Mouse (Mus musculus) liver, embryonic 13.5 days (tissue): ENCODE results near the gene Exosc5. TPM values are rescaled to one million over a fixed set of nuclear protein-coding genes. Genes with fewer than 3 reads are reported as not detected.

Experiments used
- ATAC-seq: fragments of 200-750 bp; cut with Nextera tagmentation; 2 replicates; pipeline ENCODE4 v1.8.0; 2017; ENCODE audit warnings: low read depth, mild to moderate bottlenecking, moderate number of reproducible peaks, moderate library complexity
- DNase-seq: peaks from one replicate; pipeline ENCODE4 v3.0.0; 2022
- H3K27ac ChIP-seq: fragments of 300-500 bp; sonication (generic); 2 replicates; pipeline ENCODE4 v1.5.1; 2015; ENCODE audit warnings: moderate library complexity, mild to moderate bottlenecking, inconsistent platforms
- H3K27me3 ChIP-seq: fragments of 300-500 bp; sonication (generic); 2 replicates; pipeline ENCODE4 v1.6.1; 2015; ENCODE audit warnings: mild to moderate bottlenecking, inconsistent platforms
- H3K36me3 ChIP-seq: fragments of 300-500 bp; sonication (generic); 2 replicates; pipeline ENCODE4 v1.6.1; 2015; ENCODE audit warnings: mild to moderate bottlenecking, inconsistent platforms
- H3K4me1 ChIP-seq: fragments of 300-500 bp; sonication (generic); replicated peaks from 2 replicates; pipeline ENCODE4 v1.6.1; 2015; ENCODE audit warnings: inconsistent platforms
- H3K4me2 ChIP-seq: fragments of 300-500 bp; sonication (generic); 2 replicates; pipeline ENCODE4 v1.6.1; 2015; ENCODE audit warnings: inconsistent platforms, mild to moderate bottlenecking, moderate library complexity
- H3K4me3 ChIP-seq: fragments of 300-500 bp; sonication (generic); replicated peaks from 2 replicates; pipeline ENCODE4 v1.5.1; 2015; ENCODE audit warnings: mild to moderate bottlenecking, inconsistent platforms
- H3K9ac ChIP-seq: fragments of 300-500 bp; sonication (generic); 2 replicates; pipeline ENCODE4 v1.6.1; 2015; ENCODE audit warnings: mild to moderate bottlenecking, inconsistent platforms
- H3K9me3 ChIP-seq: fragments of 300-500 bp; sonication (generic); replicated peaks from 2 replicates; pipeline ENCODE4 v1.6.1; 2016; ENCODE audit warnings: inconsistent platforms
- WGBS: fragments of 180-500 bp; shearing (Covaris S2); methylation state at CpG from one replicate; pipeline ENCODE4 v1.1.7; 2015; ENCODE audit not compliant: insufficient replicate concordance; 5-methylcytosine and 5-hydroxymethylcytosine counted together
- polyA plus RNA-seq: library from polyadenylated mRNA; unstranded; fragments of >200 nt; fragmentation: Nextera tagmentation; extraction: Ambion mirVana; gene quantifications from 2 replicates; pipeline ENCODE4 v1.2.1, GENCODE M21; 2015

Exosc5 gene
- polyA plus RNA-seq, 1 experiment from 2014 or later, result 68.8 TPM

GRCm38 (mm10) chr7:25680514-25681258, 21.7 kb downstream of the Exosc5 start, which contains the start of gene B9d2:
Gene B9d2, plus strand, starts transcription at chr7:25680780.
- Histone ChIP-seq H3K9ac (peak within 1 kb of the TSS; percentile 72), H3K9me3 (no peaks in the 10 kb centered on the region), H3K27me3 (peaks cover 13% of the 10 kb centered on the region), H3K4me1 (peaks cover 63% of the 10 kb centered on the region), H3K27ac (peak within 1 kb of the TSS; percentile 92), H3K4me2 (peak within 1 kb of the TSS; percentile 79), H3K36me3 (0 out of 2 replicates have a peak, but pooled peaks cover 8% of the 10 kb centered on the region), H3K4me3 (peak within 1 kb of the TSS; percentile 68)
- peak; percentile 97 for DNase-seq
- under 1% methylated on average over 46 of the region's 46 CpGs for WGBS
- ATAC-seq, result peak; percentile 96

DNA sequence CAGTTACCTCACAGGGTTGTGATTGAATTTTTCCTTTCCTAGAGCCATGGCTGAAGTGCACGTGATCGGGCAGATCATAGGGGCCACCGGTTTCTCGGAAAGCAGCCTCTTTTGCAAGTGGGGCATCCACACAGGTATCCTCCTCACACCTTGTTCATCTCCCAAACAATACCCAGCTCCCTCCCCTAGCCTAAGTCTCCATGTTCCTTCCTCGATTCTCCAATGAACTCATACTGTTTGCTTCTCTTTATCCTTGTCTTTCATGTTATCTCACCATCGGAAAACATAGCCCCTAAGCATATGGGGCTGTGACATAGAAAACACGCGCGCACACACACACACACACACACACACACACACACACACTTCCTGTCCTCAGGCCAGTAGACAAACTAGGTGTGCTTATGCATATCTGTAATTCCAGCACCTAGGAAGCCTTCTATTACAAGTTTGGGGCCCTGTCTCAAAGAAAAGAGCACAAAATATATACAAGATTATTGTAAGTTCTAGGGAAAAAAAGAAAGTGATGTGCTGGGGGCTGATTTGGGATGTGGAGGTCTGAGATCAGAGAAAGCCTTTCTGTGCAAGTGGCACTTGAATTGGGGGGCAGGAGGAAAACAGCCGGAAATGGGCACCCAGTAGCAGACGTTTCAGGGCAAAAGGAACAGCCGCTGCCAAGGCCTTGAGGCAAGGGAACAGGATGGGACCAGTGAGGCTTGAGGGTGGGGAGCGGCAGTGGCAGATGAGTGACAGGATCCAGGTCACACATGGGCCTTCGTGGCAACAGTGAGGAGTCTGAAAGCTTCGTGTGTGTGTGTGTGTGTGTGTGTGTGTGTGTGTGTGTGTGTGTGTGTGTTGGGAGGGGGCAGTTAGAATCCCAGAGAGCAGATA, 22.6 kb downstream of the Exosc5 start:
- H3K36me3 ChIP-seq, result peaks cover 8% of the 10 kb centered on the region; the same call in 1 of the 2 replicates
- DNase-seq (no peak), ATAC-seq (no peak)
- H3K9ac ChIP-seq, result peak overlapping the region; percentile 72
- H3K9me3 ChIP-seq, result no peaks in the 10 kb centered on the region
- peaks cover 5% of the 10 kb centered on the region for H3K27me3 ChIP-seq
- 16% methylated on average over 15 of the region's 15 CpGs for WGBS
- peak overlapping the region; percentile 92 for H3K27ac ChIP-seq
- H3K4me1 ChIP-seq, result peaks cover 72% of the 10 kb centered on the region
- peak overlapping the region; percentile 79 for H3K4me2 ChIP-seq
- H3K4me3 ChIP-seq, result peak overlapping the region; percentile 68

- Histone ChIP-seq H3K27ac (peak overlapping the region; percentile 92), H3K4me3 (0 out of 2 replicates have a peak overlapping the region, but pooled peaks have one; percentile 0), H3K9ac (peak overlapping the region; percentile 72), H3K4me2 (peak overlapping the region; percentile 79), H3K36me3 (peaks cover 8% of the 10 kb centered on the region; the same call in 1 of the 2 replicates), H3K9me3 (no peaks in the 10 kb centered on the region), H3K27me3 (no peaks in the 10 kb centered on the region), H3K4me1 (peaks cover 88% of the 10 kb centered on the region)
- 9% methylated on average over 7 of the region's 7 CpGs for whole genome bisulfite sequencing
- ATAC-seq, result peak; percentile 6
- DNase-seq, result peak; percentile 60
These were observed 24.7 kb downstream of the Exosc5 start for GRCm38 (mm10) chr7:25683474-25684180.

GRCm38 (mm10) chr7:25684659-25685058, 25.7 kb downstream of the Exosc5 start:
- WGBS, result 77% methylated on average over 6 of the region's 6 CpGs
- no peaks in the 10 kb centered on the region for H3K27me3 ChIP-seq
- peaks cover 90% of the 10 kb centered on the region for H3K4me1 ChIP-seq
- H3K9ac ChIP-seq, result 0 out of 2 replicates have a peak overlapping the region, but pooled peaks have one; percentile 22
- DNase-seq, result no peak
- no peak overlapping the region for H3K4me3 ChIP-seq
- no peak for ATAC-seq
- H3K36me3 ChIP-seq, result peaks cover 8% of the 10 kb centered on the region; the same call in 1 of the 2 replicates
- H3K27ac ChIP-seq, result peak overlapping the region; percentile 92
- no peaks in the 10 kb centered on the region for H3K9me3 ChIP-seq
- no peak overlapping the region for H3K4me2 ChIP-seq

- Histone ChIP-seq H3K36me3 (peaks cover 8% of the 10 kb centered on the region; the same call in 1 of the 2 replicates), H3K4me2 (peak overlapping the region; percentile 99), H3K9me3 (no peaks in the 10 kb centered on the region), H3K27ac (peak overlapping the region; percentile 92), H3K4me3 (peak overlapping the region; percentile 82), H3K4me1 (peaks cover 95% of the 10 kb centered on the region), H3K9ac (peak overlapping the region; percentile 90), H3K27me3 (no peaks in the 10 kb centered on the region)
- WGBS, result 52% methylated on average over 21 of the region's 21 CpGs
- ATAC-seq, result no peak
- no peak for DNase-seq
These were observed 27.0 kb downstream of the Exosc5 start for GRCm38 (mm10) chr7:25685926-25686470.

DNA sequence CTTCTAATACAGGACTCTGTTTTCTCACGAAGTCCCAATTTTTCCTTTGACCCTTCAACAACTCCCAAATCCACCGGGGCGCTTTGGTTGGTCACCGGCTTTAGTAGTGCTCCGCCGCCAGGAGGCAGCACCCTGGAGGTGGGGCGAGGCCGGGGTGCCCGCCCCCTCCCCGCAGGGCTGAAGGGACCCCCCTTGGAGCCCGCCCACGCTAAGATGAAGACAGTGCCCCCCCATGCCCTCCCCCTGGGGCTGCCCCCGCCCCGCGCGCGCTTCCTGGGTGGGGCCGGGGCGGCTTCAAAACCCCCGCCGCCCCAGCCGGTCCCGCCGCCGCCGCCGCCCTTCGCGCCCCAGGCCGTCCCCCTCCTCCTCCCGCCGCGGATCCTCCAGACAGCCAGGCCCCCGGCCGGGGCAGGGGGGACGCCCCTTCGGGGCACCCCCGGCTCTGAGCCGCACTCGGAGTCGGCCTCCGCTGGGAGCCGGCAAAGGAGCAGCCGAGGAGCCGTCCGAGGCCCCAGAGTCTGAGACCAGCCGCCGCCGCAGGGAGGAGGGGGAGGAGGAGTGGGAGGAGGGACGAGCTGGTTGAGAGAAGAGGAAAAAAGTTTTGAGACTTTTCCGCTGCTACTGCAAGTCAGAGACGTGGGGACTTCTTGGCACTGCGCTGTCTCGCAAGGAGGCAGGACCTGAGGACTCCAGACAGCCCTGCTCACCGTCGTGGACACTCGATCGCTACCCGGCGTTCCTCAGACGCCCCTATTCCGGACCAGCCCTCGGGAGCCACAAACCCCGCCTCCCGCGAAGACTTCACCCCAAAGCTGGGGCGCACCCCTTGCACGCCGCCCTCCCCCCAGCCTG, 27.9 kb downstream of the Exosc5 start, which contains the start of gene Tgfb1:
TSS of gene Tgfb1 (plus strand) at position 323 of the 852 bp plus-strand sequence.
- peak within 1 kb of the TSS; percentile 82 for H3K4me3 ChIP-seq
- under 1% methylated on average over 65 of the region's 69 CpGs for WGBS
- peak within 1 kb of the TSS; percentile 99 for H3K4me2 ChIP-seq
- no peaks in the 10 kb centered on the region for H3K27me3 ChIP-seq
- peaks cover 94% of the 10 kb centered on the region for H3K4me1 ChIP-seq
- H3K9me3 ChIP-seq, result no peaks in the 10 kb centered on the region
- H3K36me3 ChIP-seq, result peaks cover 11% of the 10 kb centered on the region
- DNase-seq (peak; percentile 71), ATAC-seq (peak; percentile 42)
- H3K27ac ChIP-seq, result peak within 1 kb of the TSS; percentile 92
- H3K9ac ChIP-seq, result peak within 1 kb of the TSS; percentile 90

DNA sequence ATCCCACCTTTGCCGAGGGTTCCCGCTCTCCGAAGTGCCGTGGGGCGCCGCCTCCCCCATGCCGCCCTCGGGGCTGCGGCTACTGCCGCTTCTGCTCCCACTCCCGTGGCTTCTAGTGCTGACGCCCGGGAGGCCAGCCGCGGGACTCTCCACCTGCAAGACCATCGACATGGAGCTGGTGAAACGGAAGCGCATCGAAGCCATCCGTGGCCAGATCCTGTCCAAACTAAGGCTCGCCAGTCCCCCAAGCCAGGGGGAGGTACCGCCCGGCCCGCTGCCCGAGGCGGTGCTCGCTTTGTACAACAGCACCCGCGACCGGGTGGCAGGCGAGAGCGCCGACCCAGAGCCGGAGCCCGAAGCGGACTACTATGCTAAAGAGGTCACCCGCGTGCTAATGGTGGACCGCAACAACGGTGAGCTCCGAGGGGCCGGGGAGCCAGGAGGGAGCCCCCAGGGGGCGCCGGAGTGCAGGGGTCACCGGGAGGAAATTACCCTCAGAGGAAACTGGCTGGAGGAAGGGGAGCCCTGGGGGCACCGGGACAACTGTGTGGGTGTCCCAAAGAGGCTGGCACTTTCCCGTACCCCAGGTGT, 28.9 kb downstream of the Exosc5 start:
- peak overlapping the region; percentile 82 for H3K4me3 ChIP-seq
- no peaks in the 10 kb centered on the region for H3K9me3 ChIP-seq
- H3K36me3 ChIP-seq, result peaks cover 17% of the 10 kb centered on the region
- peak overlapping the region; percentile 92 for H3K27ac ChIP-seq
- WGBS, result under 1% methylated on average over 47 of the region's 47 CpGs
- peaks cover 94% of the 10 kb centered on the region for H3K4me1 ChIP-seq
- peak overlapping the region; percentile 90 for H3K9ac ChIP-seq
- DNase-seq (peak; percentile 50), ATAC-seq (peak; percentile 1; the same call in 1 of the 2 replicates)
- H3K4me2 ChIP-seq, result peak overlapping the region; percentile 99
- H3K27me3 ChIP-seq, result no peaks in the 10 kb centered on the region

GRCm38 (mm10) chr7:25688810-25689586, 30.0 kb downstream of the Exosc5 start:
- Histone ChIP-seq H3K4me1 (peaks cover 86% of the 10 kb centered on the region), H3K4me2 (peak overlapping the region; percentile 99), H3K36me3 (peaks cover 26% of the 10 kb centered on the region), H3K9me3 (no peaks in the 10 kb centered on the region), H3K9ac (peak overlapping the region; percentile 90), H3K27ac (peak overlapping the region; percentile 92), H3K4me3 (peak overlapping the region; percentile 82), H3K27me3 (no peaks in the 10 kb centered on the region)
- DNase-seq (peak; percentile 85), ATAC-seq (peak; percentile 81)
- under 1% methylated on average over 52 of the region's 52 CpGs for WGBS

DNA sequence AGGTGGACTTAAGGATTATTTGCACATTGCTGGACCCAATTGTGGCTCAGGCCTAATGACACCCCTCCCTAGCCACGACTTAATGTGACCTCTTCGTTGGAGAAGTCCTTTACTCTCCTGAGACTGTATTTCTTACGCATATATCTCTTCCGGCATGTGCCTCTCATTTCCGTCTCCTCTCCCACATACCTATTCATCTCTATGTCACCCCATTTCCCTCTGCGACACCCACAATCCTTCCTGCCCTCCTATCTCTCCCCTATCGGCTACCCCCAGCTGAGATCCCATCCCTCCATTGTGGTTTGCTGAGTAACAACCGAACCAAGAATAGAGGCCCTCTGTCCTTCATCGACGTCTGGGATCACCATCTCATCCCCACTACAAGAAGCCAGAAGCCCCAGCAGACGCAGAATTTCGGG, 30.6 kb downstream of the Exosc5 start:
- Histone ChIP-seq H3K9ac (peak overlapping the region; percentile 90), H3K36me3 (peaks cover 31% of the 10 kb centered on the region), H3K4me3 (peak overlapping the region; percentile 82), H3K27me3 (no peaks in the 10 kb centered on the region), H3K9me3 (no peaks in the 10 kb centered on the region), H3K27ac (peak overlapping the region; percentile 92), H3K4me2 (peak overlapping the region; percentile 99), H3K4me1 (peaks cover 80% of the 10 kb centered on the region)
- DNase-seq, result peak; percentile 47
- 1% methylated on average over 12 of the region's 12 CpGs for WGBS
- peak; percentile 43 for ATAC-seq
